Mouse (Mus musculus): ENCODE results near the gene Atg13.

- TF ChIP-seq CTCF (conservative IDR thresholded peaks at IDR 0.05 in 1 of 2, IDR thresholded peaks at IDR 0.05 in 1 of 2; ENCODE audit: low read depth in 2 of 2, low read length in 2 of 2) (no peak), POLR2A (IDR thresholded peaks at IDR 0.05; ENCODE audit: low read depth, low read length) (no peak)
Observed at GRCm38 (mm10) chr2:91708361-91708760, 2.0 kb downstream of the Atg13 start.
